Mouse (Mus musculus): Measurements from ENCODE around the gene Camta1.

Camta1 gene

GRCm38 (mm10) chr4:151108834-151109241, 752.8 kb downstream of the Camta1 start:
- no peak for TF ChIP-seq GATA4 (IDR thresholded peaks at IDR 0.05; ENCODE audit: insufficient replicate concordance, low read length)

- TF ChIP-seq GATA4 (IDR thresholded peaks at IDR 0.05; ENCODE audit: insufficient replicate concordance, low read length): no peak
Observed at GRCm38 (mm10) chr4:151108028-151108771, 753.5 kb downstream of the Camta1 start.

DNA sequence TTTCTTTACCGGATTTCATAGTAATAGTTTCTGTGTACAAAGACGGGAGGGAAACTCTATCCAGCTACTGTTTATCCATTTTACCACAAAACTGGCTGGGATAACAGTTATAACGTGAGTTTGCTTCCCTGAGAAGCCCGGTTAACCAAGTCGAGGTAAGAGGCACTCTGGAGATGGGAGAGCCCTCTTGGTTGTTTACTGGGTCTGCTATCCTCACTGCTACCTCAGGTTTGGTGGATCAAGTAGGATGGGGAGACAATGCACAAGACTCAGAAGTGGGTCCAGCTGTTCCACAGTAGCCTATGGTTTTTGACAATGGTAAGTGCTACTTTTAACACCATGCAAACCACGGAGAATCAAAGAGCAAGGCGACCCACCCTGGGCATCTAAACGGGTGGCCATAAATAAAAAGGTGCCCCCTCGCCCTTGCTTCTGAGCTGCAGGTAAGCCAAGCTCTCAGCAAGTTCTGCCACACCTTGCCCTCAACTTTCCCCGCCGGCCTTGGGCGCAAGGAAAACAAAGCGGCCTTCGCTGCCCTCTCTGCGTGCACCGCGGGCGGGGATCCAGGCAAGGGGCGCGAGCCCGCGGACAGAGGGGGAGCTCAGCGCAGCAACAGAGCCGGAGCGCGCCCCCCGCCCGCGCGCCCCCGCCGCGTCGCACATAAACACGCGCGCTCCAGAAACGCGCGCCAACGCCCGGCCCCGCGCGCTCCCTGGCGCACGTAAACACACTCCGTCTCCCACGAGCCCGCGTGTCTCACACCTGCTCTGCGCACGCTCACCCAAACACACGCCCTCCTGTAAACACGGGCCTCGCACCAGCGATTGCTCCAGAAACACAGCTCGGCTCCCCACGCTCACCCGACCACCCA, 754.3 kb downstream of the Camta1 start:
- TF ChIP-seq GATA4 (IDR thresholded peaks at IDR 0.05; ENCODE audit: insufficient replicate concordance, low read length): no peak

GRCm38 (mm10) chr4:151106468-151106867, 755.2 kb downstream of the Camta1 start:
- no peak for TF ChIP-seq GATA4 (IDR thresholded peaks at IDR 0.05; ENCODE audit: insufficient replicate concordance, low read length)

DNA sequence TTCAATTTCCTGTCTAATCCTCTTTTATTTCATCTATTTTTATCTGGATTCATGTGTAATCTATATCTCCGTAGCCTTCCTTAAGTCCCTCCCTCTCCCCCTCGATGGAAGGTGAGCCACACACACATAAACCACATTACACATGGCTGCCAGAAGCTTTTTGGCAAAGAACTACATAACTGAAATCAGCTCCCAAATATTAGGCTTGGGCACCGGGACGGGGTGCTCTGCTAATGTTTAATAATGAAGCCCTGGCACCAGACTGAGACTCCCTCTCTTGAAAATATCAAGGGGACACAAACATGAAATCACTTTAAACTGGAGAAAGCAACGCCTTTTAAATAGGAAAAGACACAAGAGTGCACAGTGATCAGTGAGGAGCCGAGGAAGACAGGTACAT, 755.8 kb downstream of the Camta1 start:
- TF ChIP-seq GATA4 (IDR thresholded peaks at IDR 0.05; ENCODE audit: insufficient replicate concordance, low read length): no peak

GRCm38 (mm10) chr4:151104147-151104546, 757.5 kb downstream of the Camta1 start:
- TF ChIP-seq GATA4 (IDR thresholded peaks at IDR 0.05; ENCODE audit: insufficient replicate concordance, low read length): no peak

DNA sequence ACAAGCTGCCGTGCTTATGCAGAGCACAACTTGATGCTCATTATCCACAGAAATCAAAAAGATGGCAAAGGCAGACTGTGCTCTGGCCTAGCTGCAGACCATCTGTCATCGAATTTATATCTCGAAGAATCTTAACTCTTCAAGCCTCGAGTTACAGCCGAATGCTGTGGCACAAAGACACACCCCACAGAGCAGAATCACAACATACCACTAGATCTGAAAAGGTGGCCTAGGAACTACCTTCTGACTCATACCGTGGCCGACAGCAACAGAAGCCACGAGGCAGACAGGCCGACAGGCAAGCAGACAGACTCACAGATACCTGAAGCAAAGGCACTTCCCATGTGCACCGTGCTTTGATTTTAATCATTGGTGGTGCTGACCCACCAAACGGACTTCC, 758.0 kb downstream of the Camta1 start:
- no peak for TF ChIP-seq GATA4 (IDR thresholded peaks at IDR 0.05; ENCODE audit: insufficient replicate concordance, low read length)

- TF ChIP-seq GATA4 (IDR thresholded peaks at IDR 0.05; ENCODE audit: insufficient replicate concordance, low read length): no peak
Observed at GRCm38 (mm10) chr4:151097104-151097438, 764.6 kb downstream of the Camta1 start.

GRCm38 (mm10) chr4:151096334-151097103, 765.2 kb downstream of the Camta1 start:
- TF ChIP-seq GATA4 (IDR thresholded peaks at IDR 0.05; ENCODE audit: insufficient replicate concordance, low read length): no peak

- TF ChIP-seq GATA4 (IDR thresholded peaks at IDR 0.05; ENCODE audit: insufficient replicate concordance, low read length): no peak
Observed at GRCm38 (mm10) chr4:151095207-151095606, 766.5 kb downstream of the Camta1 start.

- TF ChIP-seq GATA4 (IDR thresholded peaks at IDR 0.05; ENCODE audit: insufficient replicate concordance, low read length): no peak
Observed at GRCm38 (mm10) chr4:151089270-151089669, 772.4 kb downstream of the Camta1 start, which contains the start of gene Gm13090. Gene Gm13090 (plus strand): TSS chr4:151089570.

DNA sequence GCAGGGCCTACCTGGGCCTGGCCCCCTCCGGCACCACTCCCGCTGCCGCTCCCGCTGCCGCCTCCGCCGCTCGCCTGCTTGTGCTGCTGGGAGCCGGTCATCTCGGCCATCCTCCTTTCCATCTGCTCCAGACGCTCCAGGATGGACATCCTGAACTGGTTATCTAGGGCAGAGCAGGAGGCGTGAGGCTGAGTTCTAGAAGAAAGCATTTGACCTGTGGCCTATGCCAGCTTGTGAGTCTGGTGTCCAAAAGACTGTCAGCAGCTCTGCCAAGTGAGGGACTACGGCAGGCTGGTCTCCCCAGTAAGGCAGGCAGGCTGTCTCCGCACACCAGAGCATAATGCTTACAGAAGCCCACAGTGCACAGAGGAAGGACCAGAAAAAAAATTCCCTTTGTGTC, 772.9 kb downstream of the Camta1 start:
- no peak for TF ChIP-seq GATA4 (IDR thresholded peaks at IDR 0.05; ENCODE audit: insufficient replicate concordance, low read length)

- TF ChIP-seq GATA4 (IDR thresholded peaks at IDR 0.05; ENCODE audit: insufficient replicate concordance, low read length): no peak
Observed at GRCm38 (mm10) chr4:151087358-151087757, 774.3 kb downstream of the Camta1 start.

DNA sequence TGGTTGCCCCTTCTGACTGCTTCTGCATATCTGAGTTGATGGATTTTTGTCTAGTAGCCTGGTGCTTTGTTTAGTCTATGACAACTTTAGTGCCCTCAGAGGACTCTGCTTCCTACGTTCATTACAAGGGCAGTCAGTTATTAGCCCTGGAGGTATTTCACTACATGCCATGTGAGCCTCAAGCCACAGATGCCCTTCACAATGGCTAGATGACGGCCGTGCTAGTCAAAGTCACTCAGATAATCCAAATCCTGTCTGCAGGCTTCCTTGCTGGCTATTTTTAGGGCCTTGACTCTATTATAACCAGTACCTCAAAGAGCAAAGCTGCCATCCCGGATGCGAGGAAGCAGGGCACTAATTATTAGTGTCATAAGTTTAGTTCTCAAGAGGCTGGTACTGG, 778.6 kb downstream of the Camta1 start:
- no peak for TF ChIP-seq GATA4 (IDR thresholded peaks at IDR 0.05; ENCODE audit: insufficient replicate concordance, low read length)

- TF ChIP-seq GATA4 (IDR thresholded peaks at IDR 0.05; ENCODE audit: insufficient replicate concordance, low read length): no peak
Observed at GRCm38 (mm10) chr4:151081977-151082376, 779.7 kb downstream of the Camta1 start.
